Mouse (Mus musculus) hindbrain, embryonic 12.5 days (tissue): Measurements from ENCODE around the gene Galk2. TPM values are rescaled to one million over a fixed set of nuclear protein-coding genes. Genes with fewer than 3 reads are reported as not detected.

Experiments
- polyA plus RNA-seq: library from polyadenylated mRNA; unstranded; fragments of >200 nt; fragmentation: Nextera tagmentation; extraction: Ambion mirVana; gene quantifications from 2 replicates; pipeline ENCODE4 v1.2.1, GENCODE M21; 2016

The Galk2 gene
- polyA plus RNA-seq, 1 experiment from 2014 or later: 35.2 TPM

Other genes starting within 250 kb of the Galk2 start
- gene Cep152, start 234.0 kb upstream of the Galk2 start, polyA plus RNA-seq: 6.7 and 7.5 TPM in 2 replicates
- gene Eid1, start 186.0 kb upstream of the Galk2 start, polyA plus RNA-seq: 392 and 403 TPM in 2 replicates
- gene Shc4, start 135.0 kb upstream of the Galk2 start, polyA plus RNA-seq: 3.2 and 3.3 TPM in 2 replicates
- 32.3 and 33.5 TPM in 2 replicates for gene Secisbp2l, start 76.2 kb upstream of the Galk2 start, polyA plus RNA-seq
- gene Cops2, start within 50 bp of the Galk2 start, polyA plus RNA-seq: 76.4 and 82.0 TPM in 2 replicates
- 1.0 and 2.4 TPM in 2 replicates for gene Fgf7, start 175.5 kb downstream of the Galk2 start, polyA plus RNA-seq